Mouse (Mus musculus) thymus, adult 2 months (tissue): ENCODE measurements around the gene Tmem14a.

Experiments
- CTCF ChIP-seq: fragments of 200-500 bp; IDR thresholded peaks from 2 replicates; pipeline ENCODE4 v1.5.1; 2012; ENCODE audit warnings: mild to moderate bottlenecking, control low read depth, low read length, moderate library complexity, borderline replicate concordance; ENCODE audit not compliant: control insufficient read depth, poor library complexity, insufficient read depth; ENCODE audit errors: extremely low read depth
- POLR2A ChIP-seq: fragments of 200-500 bp; IDR thresholded peaks from 2 replicates; pipeline ENCODE4 v1.6.1; 2012; ENCODE audit warnings: mild to moderate bottlenecking, low read length, control low read depth, moderate library complexity; ENCODE audit not compliant: control insufficient read depth, poor library complexity, insufficient read depth; ENCODE audit errors: extremely low read depth

DNA sequence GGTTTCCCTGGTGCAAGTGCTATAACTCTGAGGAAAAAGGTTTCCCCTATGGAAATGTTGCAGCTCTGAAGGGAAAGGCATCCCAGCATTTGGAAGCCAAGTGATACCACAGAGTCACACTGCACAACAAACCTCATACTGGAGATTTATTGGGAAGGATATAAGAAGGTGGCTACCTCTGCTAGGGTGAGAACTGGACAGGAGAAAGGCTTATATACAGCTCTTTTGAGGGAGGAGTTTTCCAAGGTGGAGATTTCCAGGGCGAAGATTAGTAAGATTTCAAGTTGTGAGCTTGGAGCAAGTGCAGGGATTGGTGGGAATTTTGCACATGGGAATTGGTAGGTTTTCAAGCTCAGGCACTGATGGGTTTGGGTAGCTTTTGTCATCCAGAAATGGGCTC, 22.7 kb downstream of the Tmem14a start:
- TF ChIP-seq POLR2A (no peak), CTCF (no peak)
